Mouse (Mus musculus) MEL-GATA-1-ER (cell line): ENCODE data around the gene Ebp.

Experiments
- DNase-seq: peaks from one replicate; pipeline ENCODE4 v3.0.0-alpha.2; 2012; ENCODE audit warnings: low read depth; ENCODE audit errors: extremely low read depth

Gene Ebp

GRCm38 (mm10) chrX:8192126-8192639, 1.1 kb downstream of the Ebp start:
- no peak for DNase-seq

- no peak for DNase-seq
These were observed 10.3 kb downstream of the Ebp start for GRCm38 (mm10) chrX:8182871-8183540.

- peak; percentile 71 for DNase-seq
These were observed 13.7 kb downstream of the Ebp start for GRCm38 (mm10) chrX:8179646-8180045.

- no peak for DNase-seq
These were observed 14.4 kb downstream of the Ebp start for GRCm38 (mm10) chrX:8178871-8179270.

- peak; percentile 89 for DNase-seq
These were observed 17.6 kb downstream of the Ebp start, which contains the start of gene Tbc1d25 for GRCm38 (mm10) chrX:8175504-8176385. Gene Tbc1d25, minus strand, starts transcription at chrX:8176181.

- DNase-seq: no peak
These were observed 18.2 kb downstream of the Ebp start for GRCm38 (mm10) chrX:8175169-8175503.

- DNase-seq: peak; percentile 71
These were observed 25.3 kb downstream of the Ebp start for GRCm38 (mm10) chrX:8167716-8168647.

- no peak for DNase-seq
These were observed 28.8 kb downstream of the Ebp start for GRCm38 (mm10) chrX:8164471-8164870.

- DNase-seq: no peak
These were observed 30.2 kb downstream of the Ebp start for GRCm38 (mm10) chrX:8163076-8163475.

- DNase-seq: peak; percentile 87
These were observed 47.9 kb downstream of the Ebp start, which contains the start of gene Rbm3 for GRCm38 (mm10) chrX:8145153-8145991. Gene Rbm3, minus strand, starts transcription at chrX:8145880.

GRCm38 (mm10) chrX:8143750-8144149, 49.6 kb downstream of the Ebp start:
- no peak for DNase-seq

- DNase-seq: peak; percentile 58
These were observed 50.4 kb downstream of the Ebp start for GRCm38 (mm10) chrX:8142948-8143347.

GRCm38 (mm10) chrX:8141058-8141457, 52.3 kb downstream of the Ebp start:
- no peak for DNase-seq

- no peak for DNase-seq
These were observed 52.9 kb downstream of the Ebp start for GRCm38 (mm10) chrX:8140446-8140845.

- no peak for DNase-seq
These were observed 53.8 kb downstream of the Ebp start for GRCm38 (mm10) chrX:8139480-8139879.

GRCm38 (mm10) chrX:8135886-8136285, 57.4 kb downstream of the Ebp start:
- peak; percentile 72 for DNase-seq
